Mouse (Mus musculus) common myeloid progenitor, adult 5-6 weeks (primary cell): ENCODE measurements around the gene Klk14. TPM values are rescaled to one million over a fixed set of nuclear protein-coding genes. Genes with fewer than 3 reads are reported as not detected.

Experiments
- ATAC-seq: replicated peaks from 2 replicates; pipeline ENCODE4 v1.8.0; 2016; ENCODE audit warnings: low read depth, mild to moderate bottlenecking, moderate TSS enrichment, inconsistent platforms; ENCODE audit not compliant: poor library complexity, severe bottlenecking
- total RNA-seq: library from RNA; stranded (forward); fragments of 200-1000, 187-1606 nt; gene quantifications from 2 replicates; pipeline ENCODE4 v1.2.3, GENCODE M21; 2017

The Klk14 gene
- total RNA-seq, 1 experiment from 2014 or later, result not detected

DNA sequence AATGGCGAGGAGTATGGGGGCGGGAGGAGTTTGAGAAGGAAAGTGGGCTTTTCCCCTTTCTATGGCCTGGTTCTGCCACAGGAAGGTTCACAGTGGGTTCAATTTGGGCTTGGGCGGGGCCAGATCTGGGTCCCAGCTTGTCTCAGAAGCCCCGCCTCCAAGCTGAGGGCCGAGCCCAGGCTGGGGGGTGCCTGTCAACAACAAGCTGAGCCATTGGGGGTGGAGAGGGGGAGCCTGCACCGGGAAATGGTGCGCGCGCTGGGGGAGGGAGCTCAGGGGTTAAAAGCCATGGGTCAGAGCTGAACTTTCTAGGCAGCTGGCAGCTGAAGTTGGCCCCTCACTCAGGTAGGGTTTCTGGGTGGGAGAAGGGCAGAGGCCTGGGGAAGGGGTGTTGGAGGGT lies 22.7 kb downstream of the Klk14 start:
- ATAC-seq, result no peak

DNA sequence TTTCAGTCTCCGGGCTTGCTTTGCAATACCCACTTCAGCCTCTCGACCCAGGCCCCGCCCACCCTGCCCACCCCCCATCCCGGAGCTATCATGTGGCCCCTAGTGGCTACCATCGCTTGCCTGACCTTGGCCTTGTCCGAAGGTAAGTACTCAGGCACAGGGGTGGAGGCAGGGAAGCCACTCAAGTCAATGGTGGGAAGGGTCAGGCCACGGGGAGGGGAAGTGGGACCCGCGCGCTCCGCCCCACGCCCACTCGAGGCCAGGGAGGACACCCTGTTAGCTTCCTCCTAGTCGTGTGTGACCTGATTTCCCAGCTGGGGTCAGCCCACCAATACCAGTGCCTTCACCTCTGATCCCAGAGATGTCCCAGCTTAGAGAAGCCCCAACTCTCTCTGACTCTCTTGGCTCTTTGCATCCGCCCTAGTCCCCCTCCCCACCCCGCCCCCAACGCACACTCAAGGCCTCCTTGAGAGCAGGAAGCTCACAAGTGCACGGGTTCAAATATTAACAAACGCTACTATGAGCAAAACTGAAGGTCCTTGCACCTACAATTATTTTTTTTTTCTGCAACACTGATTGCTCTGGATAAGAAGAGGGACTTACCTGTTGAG lies 23.6 kb downstream of the Klk14 start:
- ATAC-seq, result no peak

Other genes starting within 250 kb of the Klk14 start
- 2.9 TPM in 1 of 2 replicates, not detected in the other for gene Cldnd2, start 249.6 kb upstream of the Klk14 start, total RNA-seq
- gene Etfb, start 246.3 kb upstream of the Klk14 start, total RNA-seq, result 481 and 496 TPM in 2 replicates
- gene Gm45233, start 246.3 kb upstream of the Klk14 start, total RNA-seq, result 2.6 and 8.0 TPM in 2 replicates
- gene Vsig10l, start 227.3 kb upstream of the Klk14 start, total RNA-seq, result 3.9 and 8.6 TPM in 2 replicates
- not detected in 2 replicates for gene Iglon5, start 200.3 kb upstream of the Klk14 start, total RNA-seq
- gene 4931406B18Rik, start 184.5 kb upstream of the Klk14 start, total RNA-seq, result not detected in 2 replicates
- gene Cd33, start 146.0 kb upstream of the Klk14 start, total RNA-seq, result 3.9 and 5.8 TPM in 2 replicates
- gene Zfp658, start 128.2 kb upstream of the Klk14 start, total RNA-seq, result 1.4 and 1.5 TPM in 2 replicates
- 7.8 and 8.1 TPM in 2 replicates for gene Zfp719, start 110.8 kb upstream of the Klk14 start, total RNA-seq
- gene Zfp819, start 83.2 kb upstream of the Klk14 start, total RNA-seq, result 0.09 TPM in 1 of 2 replicates, not detected in the other
- not detected in 2 replicates for gene Ceacam18, start 55.7 kb upstream of the Klk14 start, total RNA-seq
- 0.64 and 0.82 TPM in 2 replicates for gene Siglece, start 30.3 kb upstream of the Klk14 start, total RNA-seq
- 8.1 and 9.3 TPM in 2 replicates for gene Ctu1, start 18.4 kb upstream of the Klk14 start, total RNA-seq
- not detected in 2 replicates for gene Klk13, start 22.1 kb downstream of the Klk14 start, total RNA-seq
- not detected in 2 replicates for gene Klk12, start 78.5 kb downstream of the Klk14 start, total RNA-seq
- gene Klk11, start 84.2 kb downstream of the Klk14 start, total RNA-seq, result not detected in 2 replicates
- not detected in 2 replicates for gene Klk10, start 90.6 kb downstream of the Klk14 start, total RNA-seq
- not detected in 2 replicates for gene Klk9, start 101.5 kb downstream of the Klk14 start, total RNA-seq
- 29.0 and 33.0 TPM in 2 replicates for gene Klk8, start 107.2 kb downstream of the Klk14 start, total RNA-seq
- not detected in 2 replicates for gene Klk7, start 120.9 kb downstream of the Klk14 start, total RNA-seq
- not detected in 2 replicates for gene Klk6, start 134.1 kb downstream of the Klk14 start, total RNA-seq
- gene Klk5, start 151.6 kb downstream of the Klk14 start, total RNA-seq, result not detected in 2 replicates
- gene Klk4, start 190.7 kb downstream of the Klk14 start, total RNA-seq, result not detected in 2 replicates
- not detected in 2 replicates for gene Klk15, start 243.3 kb downstream of the Klk14 start, total RNA-seq